Mouse (Mus musculus) embryonic fibroblast, embryonic 13.5 days (primary cell): ENCODE measurements at regions not wholly inside any gene's neighbourhood (a gene's known extent, or its start where the extent isn't known, plus 50 kb on each side); places are given as distances from the start of the nearest gene placed in this dataset.

Experiments used
- CTCF ChIP-seq: IDR thresholded peaks from 2 replicates; pipeline ENCODE4 v1.5.1; 2011; ENCODE audit warnings: mild to moderate bottlenecking, control low read depth, low read length, moderate library complexity, borderline replicate concordance; ENCODE audit not compliant: insufficient read depth
- POLR2A ChIP-seq: IDR thresholded peaks from 2 replicates; pipeline ENCODE4 v1.6.1; 2011; ENCODE audit warnings: low read depth, mild to moderate bottlenecking, control low read depth, low read length, moderate library complexity

DNA sequence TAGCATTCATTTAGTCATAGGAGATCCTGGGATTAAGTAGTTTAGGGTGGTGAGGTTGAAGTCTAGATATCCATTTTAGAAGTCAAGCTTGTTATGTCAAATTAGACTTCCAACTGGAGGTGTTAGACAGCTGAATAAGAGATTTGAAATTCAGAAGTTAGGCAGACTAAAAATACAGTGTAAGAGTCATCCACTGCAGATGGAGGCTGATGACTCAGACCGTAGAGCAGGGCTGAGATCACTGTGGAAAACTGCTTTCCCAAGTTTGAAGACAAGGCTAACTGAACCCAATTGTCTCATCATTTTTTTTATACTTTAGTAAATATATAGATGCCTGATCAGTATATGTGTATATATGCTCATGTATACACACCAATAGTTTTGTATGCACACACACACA lies 738.8 kb upstream of the Nrsn1 start:
- TF ChIP-seq CTCF (no peak), POLR2A (no peak)
